Mouse (Mus musculus) intestine, embryonic 15.5 days (tissue): ENCODE data around the gene Plbd2. TPM values are rescaled to one million over a fixed set of nuclear protein-coding genes. Genes with fewer than 3 reads are reported as not detected.
"Not testable (repeated sequence)": the region's sequence is repeated elsewhere in the genome, so short reads cannot be mapped to it uniquely, and the experiment has no call there.

Experiments used
- ATAC-seq: fragments of 200-750 bp; cut with Nextera tagmentation; 2 replicates; pipeline ENCODE4 v1.8.0; 2017; ENCODE audit warnings: moderate TSS enrichment, moderate library complexity
- H3K27ac ChIP-seq: fragments of 300-500 bp; sonication (generic); 2 replicates; pipeline ENCODE4 v1.5.1; 2015; ENCODE audit warnings: mild to moderate bottlenecking, inconsistent platforms
- H3K27me3 ChIP-seq: fragments of 300-500 bp; sonication (generic); replicated peaks from 2 replicates; pipeline ENCODE4 v1.6.1; 2015; ENCODE audit warnings: inconsistent platforms
- H3K36me3 ChIP-seq: fragments of 300-500 bp; sonication (generic); 2 replicates; pipeline ENCODE4 v1.6.1; 2015; ENCODE audit warnings: inconsistent platforms
- H3K4me1 ChIP-seq: fragments of 300-500 bp; sonication (generic); replicated peaks from 2 replicates; pipeline ENCODE4 v1.6.1; 2015; ENCODE audit warnings: inconsistent platforms
- H3K4me2 ChIP-seq: fragments of 300-500 bp; sonication (generic); replicated peaks from 2 replicates; pipeline ENCODE4 v1.6.1; 2015; ENCODE audit warnings: mild to moderate bottlenecking, inconsistent platforms
- H3K4me3 ChIP-seq: fragments of 300-500 bp; sonication (generic); replicated peaks from 2 replicates; pipeline ENCODE4 v1.5.1; 2015; ENCODE audit warnings: inconsistent platforms
- H3K9ac ChIP-seq: fragments of 300-500 bp; sonication (generic); 2 replicates; pipeline ENCODE4 v1.6.1; 2015; ENCODE audit warnings: inconsistent platforms
- H3K9me3 ChIP-seq: fragments of 300-500 bp; sonication (generic); 2 replicates; pipeline ENCODE4 v1.6.1; 2016; ENCODE audit warnings: inconsistent platforms
- WGBS: fragments of 180-500 bp; shearing (Covaris S2); methylation state at CpG from one replicate; pipeline ENCODE4 v1.1.7; 2015; 5-methylcytosine and 5-hydroxymethylcytosine counted together
- polyA plus RNA-seq: library from polyadenylated mRNA; unstranded; fragments of >200 nt; fragmentation: Nextera tagmentation; extraction: Ambion mirVana; gene quantifications from 2 replicates; pipeline ENCODE4 v1.2.1, GENCODE M21; 2015

The Plbd2 gene
- polyA plus RNA-seq, 1 experiment from 2014 or later = 50.2 TPM

DNA sequence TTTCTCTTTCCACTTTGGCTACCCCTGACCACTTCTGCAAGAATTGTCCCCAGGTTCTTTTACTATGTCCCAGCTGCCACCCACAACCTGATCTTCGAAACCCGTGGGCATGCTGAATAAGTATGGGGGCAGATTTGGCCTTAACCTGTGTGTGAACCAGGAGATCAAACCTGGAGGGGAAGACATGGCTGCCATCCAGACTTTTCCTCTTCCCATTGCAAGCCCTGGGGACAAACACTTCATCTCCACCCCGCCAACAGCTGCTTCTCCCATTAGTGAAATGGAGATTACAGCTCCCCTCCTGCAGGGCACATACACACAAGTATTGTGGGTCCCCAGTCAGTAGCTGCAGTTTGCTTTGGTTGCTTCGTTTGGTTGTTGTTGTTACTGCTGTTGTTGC, 3.9 kb upstream of the Plbd2 start:
- H3K4me2 ChIP-seq = no peak overlapping the region
- ATAC-seq = no peak
- no peak overlapping the region for H3K27ac ChIP-seq
- H3K27me3 ChIP-seq = no peaks in the 10 kb centered on the region
- no peak overlapping the region for H3K9ac ChIP-seq
- 64% methylated on average over 4 of the region's 4 CpGs for WGBS
- H3K9me3 ChIP-seq = no peaks in the 10 kb centered on the region
- peaks cover 24% of the 10 kb centered on the region for H3K4me1 ChIP-seq
- no peaks in the 10 kb centered on the region for H3K36me3 ChIP-seq
- no peak overlapping the region for H3K4me3 ChIP-seq

DNA sequence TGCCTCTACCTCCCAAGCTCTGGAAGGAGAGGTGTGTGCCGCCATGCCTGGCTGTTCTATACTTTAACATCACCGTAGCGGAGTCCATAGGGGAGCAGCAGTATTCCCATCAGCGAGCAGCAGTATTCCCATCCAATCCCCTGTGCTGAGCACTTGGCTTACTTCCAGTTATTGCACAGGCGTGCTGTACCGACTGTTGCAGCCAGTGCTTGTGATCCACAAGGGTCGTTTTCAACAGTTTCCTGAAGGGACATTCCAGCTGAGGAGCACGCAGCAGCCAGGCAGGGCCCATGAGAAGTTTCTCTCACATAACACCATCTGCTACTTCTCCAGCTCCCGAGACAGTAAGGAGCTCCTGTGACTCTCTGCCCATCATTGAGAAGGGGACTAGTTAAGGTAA, 3.1 kb upstream of the Plbd2 start:
- ATAC-seq = no peak
- H3K4me2 ChIP-seq = no peak overlapping the region
- no peaks in the 10 kb centered on the region for H3K36me3 ChIP-seq
- H3K4me3 ChIP-seq = no peak overlapping the region
- no peak overlapping the region for H3K9ac ChIP-seq
- 49% methylated on average over 9 of the region's 9 CpGs for WGBS
- H3K4me1 ChIP-seq = peaks cover 25% of the 10 kb centered on the region
- no peak overlapping the region for H3K27ac ChIP-seq
- no peaks in the 10 kb centered on the region for H3K9me3 ChIP-seq
- H3K27me3 ChIP-seq = no peaks in the 10 kb centered on the region

GRCm38 (mm10) chr5:120505781-120506180, 2.4 kb upstream of the Plbd2 start:
- no peaks in the 10 kb centered on the region for H3K36me3 ChIP-seq
- H3K4me2 ChIP-seq = peak overlapping the region; percentile 43
- peaks cover 25% of the 10 kb centered on the region for H3K4me1 ChIP-seq
- no peak overlapping the region for H3K27ac ChIP-seq
- no peaks in the 10 kb centered on the region for H3K27me3 ChIP-seq
- H3K4me3 ChIP-seq = no peak overlapping the region
- H3K9me3 ChIP-seq = no peaks in the 10 kb centered on the region
- 64% methylated on average over 9 of the region's 9 CpGs for WGBS
- no peak overlapping the region for H3K9ac ChIP-seq
- ATAC-seq = no peak

- H3K9me3 ChIP-seq = no peaks in the 10 kb centered on the region
- no peak overlapping the region for H3K27ac ChIP-seq
- H3K4me3 ChIP-seq = no peak overlapping the region
- ATAC-seq = peak; percentile 42
- no peaks in the 10 kb centered on the region for H3K36me3 ChIP-seq
- 25% methylated on average over 16 of the region's 16 CpGs for WGBS
- no peaks in the 10 kb centered on the region for H3K27me3 ChIP-seq
- peak overlapping the region; percentile 43 for H3K4me2 ChIP-seq
- H3K4me1 ChIP-seq = peaks cover 25% of the 10 kb centered on the region
- H3K9ac ChIP-seq = no peak overlapping the region
Measured at GRCm38 (mm10) chr5:120505368-120505767, 1.9 kb upstream of the Plbd2 start.

GRCm38 (mm10) chr5:120502675-120503143, 716 bp downstream of the Plbd2 start:
- 7% methylated on average over 12 of the region's 12 CpGs for WGBS
- Histone ChIP-seq H3K4me2 (peak overlapping the region; percentile 83), H3K27ac (no peak overlapping the region), H3K4me3 (peak overlapping the region; percentile 88), H3K9ac (peak overlapping the region; percentile 77), H3K27me3 (no peaks in the 10 kb centered on the region), H3K36me3 (peaks cover 4% of the 10 kb centered on the region; the same call in 1 of the 2 replicates), H3K9me3 (no peaks in the 10 kb centered on the region), H3K4me1 (peaks cover 25% of the 10 kb centered on the region)
- peak; percentile 4; the same call in 1 of the 2 replicates for ATAC-seq

- WGBS = 63% methylated on average over 9 of the region's 9 CpGs
- H3K36me3 ChIP-seq = peaks cover 4% of the 10 kb centered on the region; the same call in 1 of the 2 replicates
- peak overlapping the region; percentile 83 for H3K4me2 ChIP-seq
- no peaks in the 10 kb centered on the region for H3K9me3 ChIP-seq
- peak overlapping the region; percentile 77 for H3K9ac ChIP-seq
- ATAC-seq = no peak
- peaks cover 25% of the 10 kb centered on the region for H3K4me1 ChIP-seq
- H3K27ac ChIP-seq = no peak overlapping the region
- no peaks in the 10 kb centered on the region for H3K27me3 ChIP-seq
- peak overlapping the region; percentile 88 for H3K4me3 ChIP-seq
Measured at GRCm38 (mm10) chr5:120502147-120502621, 1.2 kb downstream of the Plbd2 start.

GRCm38 (mm10) chr5:120500609-120501008, 2.8 kb downstream of the Plbd2 start:
- not testable (repeated sequence) for H3K4me2 ChIP-seq, H3K27ac ChIP-seq, H3K4me3 ChIP-seq, ATAC-seq, H3K27me3 ChIP-seq, H3K9ac ChIP-seq, H3K9me3 ChIP-seq, H3K36me3 ChIP-seq
- peaks cover 20% of the 10 kb centered on the region for H3K4me1 ChIP-seq
- WGBS = 87% methylated on average over 9 of the region's 9 CpGs

GRCm38 (mm10) chr5:120499202-120499601, 4.2 kb downstream of the Plbd2 start:
- Histone ChIP-seq H3K27me3 (no peaks in the 10 kb centered on the region), H3K27ac (no peak overlapping the region), H3K4me1 (peaks cover 15% of the 10 kb centered on the region), H3K4me3 (no peak overlapping the region), H3K9ac (no peak overlapping the region), H3K36me3 (peaks cover 4% of the 10 kb centered on the region; the same call in 1 of the 2 replicates), H3K9me3 (no peaks in the 10 kb centered on the region), H3K4me2 (no peak overlapping the region)
- ATAC-seq = no peak
- 87% methylated on average over 4 of the region's 4 CpGs for WGBS

GRCm38 (mm10) chr5:120497071-120497470, 6.4 kb downstream of the Plbd2 start:
- H3K27ac ChIP-seq = no peak overlapping the region
- ATAC-seq = no peak
- H3K27me3 ChIP-seq = no peaks in the 10 kb centered on the region
- 81% methylated on average over 3 of the region's 3 CpGs for WGBS
- no peaks in the 10 kb centered on the region for H3K9me3 ChIP-seq
- no peak overlapping the region for H3K4me3 ChIP-seq
- peaks cover 4% of the 10 kb centered on the region for H3K4me1 ChIP-seq
- H3K9ac ChIP-seq = no peak overlapping the region
- peaks cover 7% of the 10 kb centered on the region; the same call in 1 of the 2 replicates for H3K36me3 ChIP-seq
- H3K4me2 ChIP-seq = no peak overlapping the region

- no peak overlapping the region for H3K4me3 ChIP-seq
- no peak overlapping the region for H3K27ac ChIP-seq
- no peaks in the 10 kb centered on the region for H3K9me3 ChIP-seq
- peaks cover 7% of the 10 kb centered on the region; the same call in 1 of the 2 replicates for H3K36me3 ChIP-seq
- no peaks in the 10 kb centered on the region for H3K4me1 ChIP-seq
- 87% methylated on average over 13 of the region's 13 CpGs for WGBS
- H3K4me2 ChIP-seq = no peak overlapping the region
- no peak overlapping the region for H3K9ac ChIP-seq
- ATAC-seq = no peak
- H3K27me3 ChIP-seq = no peaks in the 10 kb centered on the region
Measured at GRCm38 (mm10) chr5:120495703-120496226, 7.7 kb downstream of the Plbd2 start.

- Histone ChIP-seq H3K27ac (no peak overlapping the region), H3K9me3 (no peaks in the 10 kb centered on the region), H3K4me2 (no peak overlapping the region), H3K4me3 (no peak overlapping the region), H3K4me1 (no peaks in the 10 kb centered on the region), H3K9ac (no peak overlapping the region), H3K36me3 (peaks cover 7% of the 10 kb centered on the region; the same call in 1 of the 2 replicates), H3K27me3 (no peaks in the 10 kb centered on the region)
- ATAC-seq = no peak
- 74% methylated on average over 10 of the region's 10 CpGs for WGBS
Measured at GRCm38 (mm10) chr5:120495064-120495702, 8.2 kb downstream of the Plbd2 start.

DNA sequence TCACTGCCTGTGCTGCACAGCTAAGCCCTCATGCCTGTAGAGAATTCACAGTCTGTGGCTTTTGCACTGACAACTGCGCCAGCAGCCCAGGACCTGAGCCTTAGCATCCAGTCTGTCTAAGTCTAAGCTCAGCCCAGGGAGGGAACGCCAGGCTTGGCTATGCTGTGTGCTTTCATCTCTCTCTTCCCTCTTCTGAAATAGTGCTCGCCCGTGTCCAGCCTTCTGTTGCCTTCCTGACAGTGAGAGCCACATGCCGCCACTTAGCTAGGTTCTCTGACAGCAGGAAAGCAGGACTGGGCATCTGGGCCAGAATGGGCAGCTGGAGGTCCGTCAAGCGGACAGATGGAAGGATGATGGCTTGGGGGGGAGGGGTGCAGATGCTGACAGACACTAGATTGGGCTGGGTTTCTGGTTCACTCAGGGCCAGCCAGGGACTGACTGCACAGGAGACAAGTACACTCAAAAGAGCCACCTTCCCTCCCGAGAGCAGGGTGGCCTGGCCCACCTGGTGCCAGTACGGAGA, 9.5 kb downstream of the Plbd2 start:
- peaks cover 7% of the 10 kb centered on the region; the same call in 1 of the 2 replicates for H3K36me3 ChIP-seq
- WGBS = 89% methylated on average over 9 of the region's 9 CpGs
- ATAC-seq = no peak

More for the DNA sequence above, 9.5 kb downstream of the Plbd2 start:
- H3K27ac ChIP-seq = no peak overlapping the region
- no peak overlapping the region for H3K9ac ChIP-seq
- H3K4me1 ChIP-seq = no peaks in the 10 kb centered on the region
- no peak overlapping the region for H3K4me3 ChIP-seq
- H3K27me3 ChIP-seq = no peaks in the 10 kb centered on the region
- no peak overlapping the region for H3K4me2 ChIP-seq
- H3K9me3 ChIP-seq = no peaks in the 10 kb centered on the region
